Mouse (Mus musculus): ENCODE measurements around the gene Espl1. TPM values are rescaled to one million over a fixed set of nuclear protein-coding genes. Genes with fewer than 3 reads are reported as not detected.
A peak's percentile ranks its signal among the peaks of the same experiment; 100 is the strongest.

Espl1 gene
- polyA plus RNA-seq, 1 experiment from 2014 or later, result 38.4 TPM

DNA sequence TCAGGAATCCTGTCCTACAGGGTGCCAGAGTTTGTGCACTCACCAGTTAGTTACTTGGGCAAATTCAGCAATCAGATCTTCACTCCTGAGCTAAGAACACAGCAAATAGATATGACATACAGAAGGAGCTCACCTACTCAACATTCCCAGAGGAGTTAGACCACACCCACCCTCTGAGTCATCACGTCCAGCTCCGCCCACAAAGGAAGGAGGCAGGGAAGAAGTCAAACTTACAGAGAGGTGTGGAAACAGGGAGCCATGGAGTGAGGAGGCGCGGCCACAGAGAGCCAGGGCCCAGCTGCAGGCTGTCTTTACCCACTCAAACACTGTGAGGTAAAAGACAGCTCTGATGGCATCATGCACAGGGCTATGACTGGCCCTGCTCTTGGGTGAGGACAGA lies 50.4 kb downstream of the Espl1 start:
- 91% methylated on average over 4 of the region's 4 CpGs for WGBS
- Histone ChIP-seq H3K27ac (replicated peaks) (no peak overlapping the region), H3K36me3 (peaks cover 31% of the 10 kb centered on the region), H3K9ac (replicated peaks) (no peak overlapping the region), H3K4me2 (replicated peaks) (no peak overlapping the region), H3K9me3 (no peaks in the 10 kb centered on the region), H3K27me3 (no peaks in the 10 kb centered on the region), H3K4me3 (no peak overlapping the region), H3K4me1 (peaks cover 6% of the 10 kb centered on the region)
- no peak for ATAC-seq (ENCODE audit: low FRiP score, low read depth)

DNA sequence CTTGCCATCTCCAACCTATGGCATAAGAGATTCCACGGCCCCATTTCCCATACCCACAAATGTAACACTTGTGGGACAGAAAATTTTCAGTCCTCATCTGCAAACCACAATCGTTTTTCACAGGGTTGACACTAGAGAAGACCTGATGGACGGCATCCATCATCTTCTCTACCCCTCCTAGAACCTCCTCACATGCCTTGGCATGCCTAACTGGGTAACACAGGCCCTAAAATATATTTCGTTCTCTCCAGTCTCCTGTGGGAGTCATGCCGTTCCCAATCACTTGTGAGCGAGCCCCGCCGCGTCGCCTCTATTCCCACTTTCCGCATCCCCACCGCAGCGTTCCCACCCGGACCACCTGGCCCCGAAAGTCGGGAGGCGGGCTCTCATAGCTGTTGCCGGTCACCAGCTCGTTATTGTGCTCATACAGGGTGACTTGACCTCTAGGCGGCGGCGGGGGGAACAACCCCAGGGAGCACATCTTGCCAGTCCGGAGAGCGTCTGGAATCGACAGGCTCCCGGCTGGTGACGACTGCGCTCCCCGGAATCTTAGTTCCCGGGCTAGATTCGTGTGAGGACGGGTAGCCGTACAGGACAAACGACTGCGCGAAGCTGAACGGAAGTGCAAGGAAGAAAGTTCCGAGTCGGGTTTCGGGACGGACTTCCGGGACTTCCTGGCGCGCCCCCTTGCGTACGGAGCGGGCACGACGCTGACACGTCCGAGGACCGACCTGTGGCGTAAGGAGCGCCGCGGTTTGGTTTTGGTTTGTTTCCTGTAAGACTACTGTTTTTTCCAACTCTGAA lies 54.3 kb downstream of the Espl1 start, which contains the start of gene Aaas:
Gene Aaas, minus strand, starts transcription at position 634 of the 804 bp plus-strand sequence.
- Histone ChIP-seq H3K4me1 (peaks cover 13% of the 10 kb centered on the region), H3K4me3 (peak within 1 kb of the TSS; percentile 64), H3K9me3 (no peaks in the 10 kb centered on the region), H3K27ac (replicated peaks) (peak within 1 kb of the TSS; percentile 58), H3K4me2 (replicated peaks) (peak within 1 kb of the TSS; percentile 76), H3K9ac (replicated peaks) (peak within 1 kb of the TSS; percentile 68), H3K27me3 (peaks cover 8% of the 10 kb centered on the region; the same call in 1 of the 2 replicates), H3K36me3 (peaks cover 20% of the 10 kb centered on the region)
- under 1% methylated on average over 56 of the region's 56 CpGs for WGBS
- peak; percentile 85 for ATAC-seq (ENCODE audit: low FRiP score, low read depth)

DNA sequence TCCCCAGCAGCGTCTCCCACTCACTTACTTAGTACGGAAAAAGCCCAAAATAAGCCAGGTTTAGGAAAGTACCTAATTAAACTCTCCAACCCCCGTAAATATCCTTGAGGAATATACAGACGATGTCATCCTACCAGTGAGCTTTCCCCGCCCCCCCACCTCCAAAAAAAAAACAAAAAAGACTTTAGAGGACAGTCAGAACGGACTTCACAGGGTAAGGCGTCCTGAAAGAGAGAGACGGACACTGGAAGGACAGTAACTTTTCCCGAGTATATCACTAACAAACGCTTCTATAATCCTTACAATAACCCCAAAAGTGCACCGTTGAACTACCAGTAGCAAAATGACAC lies 54.9 kb downstream of the Espl1 start:
- Histone ChIP-seq H3K9me3 (no peaks in the 10 kb centered on the region), H3K4me3 (peak overlapping the region; percentile 64), H3K4me1 (peaks cover 18% of the 10 kb centered on the region), H3K4me2 (replicated peaks) (peak overlapping the region; percentile 76), H3K27ac (replicated peaks) (no peak overlapping the region), H3K27me3 (peaks cover 10% of the 10 kb centered on the region), H3K36me3 (peaks cover 14% of the 10 kb centered on the region), H3K9ac (replicated peaks) (peak overlapping the region; percentile 29; the same call in 1 of the 2 replicates)
- ATAC-seq (ENCODE audit: low FRiP score, low read depth), result no peak
- 10% methylated on average over 11 of the region's 11 CpGs for WGBS

DNA sequence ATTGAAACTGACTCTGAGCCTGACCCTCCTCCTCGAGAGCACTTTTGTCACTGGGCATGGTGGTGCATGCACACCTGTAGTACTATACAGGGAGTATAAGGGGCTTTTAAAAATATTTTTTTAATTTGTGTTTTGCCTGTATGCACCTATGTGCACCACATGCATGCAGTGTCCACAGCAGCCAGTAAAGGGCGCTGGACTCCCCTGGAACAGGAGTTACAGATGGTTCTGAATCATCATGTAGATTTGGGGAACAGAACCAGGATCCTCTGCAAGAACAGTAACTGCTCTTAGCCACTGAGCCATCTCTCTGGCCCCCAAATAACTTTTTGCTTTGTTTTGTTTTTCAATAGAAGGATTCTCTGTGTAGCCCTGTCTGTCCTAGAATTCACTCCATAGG lies 56.1 kb downstream of the Espl1 start:
- Histone ChIP-seq H3K4me3 (no peak overlapping the region), H3K9ac (replicated peaks) (no peak overlapping the region), H3K27ac (replicated peaks) (no peak overlapping the region), H3K9me3 (no peaks in the 10 kb centered on the region), H3K4me1 (peaks cover 29% of the 10 kb centered on the region), H3K27me3 (peaks cover 23% of the 10 kb centered on the region), H3K4me2 (replicated peaks) (no peak overlapping the region), H3K36me3 (peaks cover 2% of the 10 kb centered on the region; the same call in 1 of the 2 replicates)
- ATAC-seq (ENCODE audit: low FRiP score, low read depth), result no peak
- 58% methylated on average over 2 of the region's 2 CpGs for WGBS

DNA sequence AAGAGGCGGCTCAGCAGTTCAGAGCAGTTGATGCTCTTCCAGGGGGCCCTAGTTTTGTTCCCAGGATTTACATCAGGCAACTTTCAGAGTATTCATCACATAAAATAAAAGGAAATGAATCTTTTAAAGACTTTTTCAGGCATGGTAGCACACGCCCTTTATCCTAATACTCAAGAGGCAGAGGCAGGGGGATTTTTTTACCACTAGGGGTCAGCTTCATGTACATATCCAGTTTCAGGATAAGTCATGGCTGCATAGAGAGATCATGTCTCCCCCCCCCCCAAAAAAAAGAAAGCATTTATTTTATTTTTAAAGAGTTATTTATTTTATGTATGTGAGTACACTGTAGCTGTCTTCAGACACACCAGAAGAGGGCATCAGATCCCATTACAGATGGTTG lies 57.9 kb downstream of the Espl1 start:
- Histone ChIP-seq H3K36me3 (no peaks in the 10 kb centered on the region), H3K4me2 (replicated peaks) (no peak overlapping the region), H3K4me1 (peaks cover 42% of the 10 kb centered on the region), H3K27ac (replicated peaks) (no peak overlapping the region), H3K9ac (replicated peaks) (no peak overlapping the region), H3K9me3 (no peaks in the 10 kb centered on the region), H3K4me3 (no peak overlapping the region), H3K27me3 (peaks cover 41% of the 10 kb centered on the region)
- 83% methylated on average over 2 of the region's 2 CpGs for WGBS
- ATAC-seq (ENCODE audit: low FRiP score, low read depth), result no peak

DNA sequence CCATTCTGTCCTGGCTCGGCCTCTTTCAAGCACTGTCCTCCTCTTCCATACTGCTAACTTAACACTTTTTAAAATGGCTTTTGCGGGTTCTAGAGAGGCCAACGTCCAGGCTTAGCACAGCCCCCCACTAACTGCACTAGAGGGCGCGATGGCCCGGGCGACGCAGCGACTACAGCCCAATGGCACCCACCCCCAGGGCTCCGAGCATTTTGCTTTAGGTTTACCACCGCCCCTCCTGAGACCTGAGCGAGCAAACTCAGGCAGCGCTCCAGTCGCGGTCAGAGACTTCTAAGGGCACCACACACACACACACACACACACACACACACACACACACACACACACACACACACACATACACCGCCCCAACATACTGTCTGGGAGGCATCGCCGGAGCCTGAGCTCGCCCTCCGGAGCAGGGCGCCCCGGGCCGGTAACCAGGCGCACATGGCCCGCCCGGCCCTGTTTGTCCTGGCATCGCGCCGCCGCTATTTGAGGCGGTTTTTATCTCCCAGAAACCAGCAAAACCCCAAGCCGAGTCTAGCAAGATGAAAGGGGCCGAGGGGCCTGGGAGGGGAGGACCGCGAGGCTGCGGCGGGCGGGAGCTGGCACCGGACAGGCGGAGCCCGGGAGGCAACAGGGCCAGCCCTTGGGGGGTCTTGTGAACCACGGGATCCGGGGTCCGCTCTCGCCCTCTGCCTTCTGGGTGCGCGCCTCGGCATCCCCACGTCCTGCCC lies 59.2 kb downstream of the Espl1 start:
- peak overlapping the region; percentile 50 for H3K4me3 ChIP-seq
- peak overlapping the region; percentile 81 for H3K27ac ChIP-seq (replicated peaks)
- H3K4me1 ChIP-seq, result peaks cover 36% of the 10 kb centered on the region
- H3K27me3 ChIP-seq, result peaks cover 54% of the 10 kb centered on the region
- no peaks in the 10 kb centered on the region for H3K9me3 ChIP-seq
- peak overlapping the region; percentile 84 for H3K4me2 ChIP-seq (replicated peaks)
- H3K9ac ChIP-seq (replicated peaks), result peak overlapping the region; percentile 76
- ATAC-seq (ENCODE audit: low FRiP score, low read depth), result peak; percentile 76
- under 1% methylated on average over 46 of the region's 49 CpGs for WGBS
- H3K36me3 ChIP-seq, result no peaks in the 10 kb centered on the region

DNA sequence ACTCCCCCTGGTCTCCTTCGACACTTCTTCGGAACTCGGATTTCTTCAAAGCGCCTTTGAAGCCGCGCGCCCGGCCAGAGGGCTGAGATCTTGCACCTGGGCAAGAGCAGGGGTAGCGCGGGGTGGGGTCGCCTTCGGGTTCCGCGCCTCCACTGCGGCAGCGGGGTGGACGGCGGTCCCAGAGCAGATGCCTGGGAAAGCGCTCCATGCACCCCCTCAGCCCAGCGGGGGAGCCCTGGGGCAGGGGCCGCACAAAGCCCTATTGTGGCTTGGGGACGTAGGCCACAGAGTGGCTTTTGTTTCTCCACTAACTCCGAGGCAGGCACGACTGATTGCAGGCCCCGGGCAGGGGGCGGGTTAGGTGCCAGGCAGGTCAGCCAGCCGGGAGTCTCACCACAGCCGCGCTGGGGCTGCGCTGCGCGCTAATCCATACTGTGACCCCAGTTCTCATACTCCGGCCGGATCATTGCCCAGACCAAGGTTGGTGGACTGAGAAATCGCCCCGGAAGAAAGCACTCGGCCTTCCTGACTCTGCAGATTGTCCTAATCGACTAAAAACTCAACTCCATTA lies 59.9 kb downstream of the Espl1 start:
- Histone ChIP-seq H3K36me3 (no peaks in the 10 kb centered on the region), H3K4me1 (peaks cover 36% of the 10 kb centered on the region), H3K4me2 (replicated peaks) (peak overlapping the region; percentile 84), H3K27me3 (peaks cover 55% of the 10 kb centered on the region), H3K4me3 (peak overlapping the region; percentile 50), H3K9ac (replicated peaks) (peak overlapping the region; percentile 76), H3K9me3 (no peaks in the 10 kb centered on the region), H3K27ac (replicated peaks) (peak overlapping the region; percentile 81)
- peak; percentile 78 for ATAC-seq (ENCODE audit: low FRiP score, low read depth)
- under 1% methylated on average over 38 of the region's 38 CpGs for WGBS

DNA sequence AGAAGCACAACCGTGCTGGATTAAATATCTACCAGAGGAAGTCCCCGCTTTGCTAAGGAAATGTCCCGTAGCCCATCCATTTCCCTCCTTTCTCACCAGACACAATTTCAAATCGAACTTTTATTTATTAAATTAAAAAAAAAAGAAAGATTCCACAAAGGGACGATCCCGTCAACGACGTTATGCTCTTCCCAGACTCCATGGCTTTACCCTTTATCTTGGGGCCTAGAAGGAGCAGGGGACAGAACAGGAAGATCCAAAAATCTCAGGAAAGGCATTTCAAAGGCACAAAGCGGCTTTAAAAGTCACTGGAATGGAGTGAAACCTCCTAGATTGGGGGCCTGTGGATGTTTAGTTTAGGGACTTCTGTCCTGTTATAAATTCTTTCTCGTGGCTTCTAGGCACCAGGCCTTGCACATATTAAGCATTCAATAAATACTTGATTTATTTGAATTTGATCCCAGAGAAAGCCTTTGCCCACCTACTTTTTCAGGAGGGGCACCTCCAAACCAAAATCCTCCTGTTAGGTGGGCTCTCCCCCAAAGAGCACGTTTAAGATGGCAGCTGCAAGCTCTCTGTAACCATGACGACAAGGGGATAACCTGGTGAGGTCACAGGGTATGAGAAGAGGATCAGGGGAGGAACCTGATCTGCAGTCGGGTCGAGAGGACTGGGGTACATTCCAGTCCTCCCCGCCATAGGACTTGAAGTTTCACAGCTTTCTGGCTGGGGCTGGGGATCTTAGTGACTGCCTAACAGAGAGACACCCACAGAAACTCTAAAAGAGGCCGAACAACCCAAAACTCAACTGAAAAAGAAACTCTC lies 60.6 kb downstream of the Espl1 start:
- WGBS, result 15% methylated on average over 16 of the region's 16 CpGs
- Histone ChIP-seq H3K4me2 (replicated peaks) (peak overlapping the region; percentile 84), H3K9me3 (no peaks in the 10 kb centered on the region), H3K4me3 (peak overlapping the region; percentile 50), H3K27ac (replicated peaks) (peak overlapping the region; percentile 81; the same call in 1 of the 2 replicates), H3K9ac (replicated peaks) (peak overlapping the region; percentile 76; the same call in 1 of the 2 replicates), H3K36me3 (no peaks in the 10 kb centered on the region), H3K4me1 (peaks cover 36% of the 10 kb centered on the region), H3K27me3 (peaks cover 55% of the 10 kb centered on the region)
- no peak for ATAC-seq (ENCODE audit: low FRiP score, low read depth)

DNA sequence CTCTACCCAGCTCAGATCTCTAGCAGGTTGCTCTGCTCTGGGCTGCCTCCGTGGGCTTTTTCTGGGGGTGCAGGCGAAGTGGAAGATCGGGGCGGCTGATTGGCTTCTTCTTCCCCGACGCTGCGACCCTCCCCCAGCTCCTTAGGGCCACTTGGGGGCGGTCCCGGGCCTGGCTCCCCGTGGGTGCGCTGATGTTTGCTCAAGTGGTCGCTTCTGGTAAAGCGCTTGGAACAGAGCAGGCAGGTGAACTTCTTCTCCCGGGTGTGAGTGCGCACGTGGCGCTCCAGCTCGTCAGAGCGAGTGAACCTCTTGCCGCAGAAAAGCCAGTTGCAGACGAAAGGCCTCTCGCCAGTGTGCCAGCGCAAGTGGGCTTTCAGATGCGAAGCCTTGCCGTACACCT lies 62.1 kb downstream of the Espl1 start:
- Histone ChIP-seq H3K4me2 (replicated peaks) (peak overlapping the region; percentile 38), H3K36me3 (no peaks in the 10 kb centered on the region), H3K27me3 (peaks cover 59% of the 10 kb centered on the region), H3K4me3 (peak overlapping the region; percentile 20), H3K27ac (replicated peaks) (no peak overlapping the region), H3K4me1 (peaks cover 36% of the 10 kb centered on the region), H3K9me3 (no peaks in the 10 kb centered on the region), H3K9ac (replicated peaks) (no peak overlapping the region)
- ATAC-seq (ENCODE audit: low FRiP score, low read depth), result no peak
- WGBS, result 4% methylated on average over 25 of the region's 25 CpGs

DNA sequence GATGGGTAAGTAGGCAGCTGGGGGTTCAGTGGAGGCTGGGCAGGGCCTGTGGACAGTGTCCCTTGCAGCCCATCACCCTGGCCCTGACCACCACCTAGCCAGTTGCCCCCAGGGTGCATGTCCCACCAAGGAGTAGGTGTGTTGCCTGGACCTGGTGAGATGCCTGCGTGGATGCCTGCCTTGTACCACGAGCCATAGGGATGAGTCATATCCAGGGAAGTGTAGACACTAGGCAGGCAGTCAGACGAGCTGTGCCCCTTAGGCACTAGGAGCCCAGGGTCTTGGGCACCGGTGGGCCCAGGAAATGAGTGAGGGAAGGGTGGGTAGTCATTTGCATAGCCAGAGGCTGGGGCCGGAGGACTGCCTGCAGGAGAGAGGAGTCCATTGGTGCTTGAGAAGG lies 62.8 kb downstream of the Espl1 start:
- Histone ChIP-seq H3K4me3 (no peak overlapping the region), H3K9ac (replicated peaks) (no peak overlapping the region), H3K27ac (replicated peaks) (no peak overlapping the region), H3K4me2 (replicated peaks) (no peak overlapping the region), H3K9me3 (no peaks in the 10 kb centered on the region), H3K36me3 (no peaks in the 10 kb centered on the region), H3K4me1 (peaks cover 36% of the 10 kb centered on the region), H3K27me3 (peaks cover 66% of the 10 kb centered on the region)
- ATAC-seq (ENCODE audit: low FRiP score, low read depth), result no peak
- WGBS, result 18% methylated on average over 5 of the region's 5 CpGs

DNA sequence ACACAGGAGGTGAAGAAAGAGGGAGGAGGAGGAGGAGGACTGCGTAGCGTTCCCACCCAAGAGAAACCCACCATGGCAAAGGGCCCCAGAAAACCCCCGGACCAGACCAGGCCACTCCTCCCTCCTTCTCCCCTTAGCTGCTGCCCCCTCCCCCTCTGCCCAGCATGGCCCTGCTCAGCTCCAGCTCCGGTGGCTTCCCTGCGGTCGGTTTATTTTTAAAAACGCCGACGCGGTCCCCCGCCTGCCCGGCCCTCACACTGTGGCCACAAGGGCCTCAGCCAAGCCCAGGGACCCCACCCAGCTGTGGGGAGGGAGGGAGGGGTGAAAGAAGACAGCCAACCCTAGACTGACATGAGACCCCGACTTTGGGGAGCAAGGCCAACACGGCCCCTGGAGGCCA lies 66.6 kb downstream of the Espl1 start:
- Histone ChIP-seq H3K4me1 (peaks cover 20% of the 10 kb centered on the region), H3K4me3 (no peak overlapping the region), H3K9me3 (no peaks in the 10 kb centered on the region), H3K27me3 (peaks cover 80% of the 10 kb centered on the region), H3K4me2 (replicated peaks) (peak overlapping the region; percentile 31), H3K9ac (replicated peaks) (no peak overlapping the region), H3K27ac (replicated peaks) (no peak overlapping the region), H3K36me3 (no peaks in the 10 kb centered on the region)
- no peak for ATAC-seq (ENCODE audit: low FRiP score, low read depth)
- WGBS, result 12% methylated on average over 14 of the region's 14 CpGs
